Mouse (Mus musculus): Measurements from ENCODE around the gene Fam83e.

Gene Fam83e

DNA sequence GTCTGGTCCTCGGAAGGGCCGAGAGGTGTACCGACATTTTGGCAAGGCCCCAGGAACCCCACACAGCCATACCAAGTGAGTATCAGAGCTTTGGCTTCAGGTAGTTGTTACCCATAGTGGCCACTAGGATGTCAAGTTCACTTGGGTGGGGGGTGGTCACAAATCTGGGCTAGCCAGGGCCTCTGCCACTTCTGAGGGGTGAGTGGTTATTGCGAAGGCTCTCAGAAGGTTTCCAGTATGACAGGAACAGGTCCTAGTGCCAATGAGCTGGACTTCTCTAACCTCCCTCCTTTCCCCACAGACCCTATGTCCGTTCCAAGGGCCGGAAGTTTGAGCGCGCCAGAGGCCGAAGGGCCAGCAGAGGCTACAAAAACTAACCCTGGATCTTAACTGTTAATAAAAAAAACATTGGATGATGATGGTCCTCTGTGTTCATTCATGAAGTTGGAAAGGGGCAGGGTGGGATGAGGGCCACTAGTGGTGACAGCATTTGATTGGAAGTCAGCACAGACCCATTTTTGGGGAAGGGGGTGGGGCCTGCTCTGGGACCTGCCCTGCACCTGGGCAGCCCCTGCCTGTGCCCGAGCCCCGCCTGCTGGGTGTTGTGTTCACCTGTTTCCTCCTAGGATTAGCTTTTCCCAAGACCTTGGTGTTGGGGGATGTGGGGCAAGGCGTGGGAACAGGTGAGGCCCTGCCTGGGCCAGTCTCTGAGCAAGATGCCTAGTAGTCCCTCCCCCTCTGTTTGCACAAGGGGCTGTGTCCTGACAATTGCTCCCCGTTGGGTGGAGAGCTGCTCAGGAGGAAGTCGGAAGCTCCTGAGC, at the start of gene Fam83e:
Gene Fam83e (plus strand): TSS at position 800 of the 821 bp plus-strand sequence.
- no peak for DNase-seq (ENCODE audit: low spot score)

DNA sequence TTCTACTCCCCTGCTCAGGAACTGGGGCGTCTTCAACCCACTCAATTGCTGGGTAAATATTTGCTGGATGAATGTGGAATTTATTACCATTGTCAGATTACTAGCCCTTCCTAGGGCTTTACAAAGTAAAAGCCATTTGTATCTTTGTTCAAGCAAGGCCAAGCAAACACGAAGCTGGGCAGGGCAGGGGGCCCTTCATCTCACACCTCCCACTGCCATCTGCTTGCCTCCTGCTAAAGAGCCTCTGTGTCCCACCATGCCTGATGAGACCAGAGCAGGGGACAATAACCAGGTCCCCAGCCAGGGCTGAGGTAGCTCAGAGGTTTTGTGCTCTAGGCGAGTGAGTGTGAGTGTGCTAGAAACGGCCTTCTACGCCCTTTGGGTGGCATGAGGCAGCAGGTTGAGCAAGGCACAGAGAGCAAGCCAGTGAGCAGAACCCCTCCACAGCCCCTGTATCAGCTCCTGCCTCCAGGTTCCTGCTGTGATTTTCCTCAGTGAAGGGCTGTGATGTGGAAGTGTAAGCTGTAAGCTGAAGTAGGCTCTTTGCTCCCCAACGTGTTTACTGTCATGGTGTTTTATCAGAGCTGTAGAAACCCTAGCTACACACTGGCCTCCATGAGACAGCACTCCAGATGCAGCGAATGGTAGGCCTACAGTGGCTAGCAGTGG, 43.3 kb upstream of the Fam83e start:
- no peak for DNase-seq (ENCODE audit: low spot score)

DNA sequence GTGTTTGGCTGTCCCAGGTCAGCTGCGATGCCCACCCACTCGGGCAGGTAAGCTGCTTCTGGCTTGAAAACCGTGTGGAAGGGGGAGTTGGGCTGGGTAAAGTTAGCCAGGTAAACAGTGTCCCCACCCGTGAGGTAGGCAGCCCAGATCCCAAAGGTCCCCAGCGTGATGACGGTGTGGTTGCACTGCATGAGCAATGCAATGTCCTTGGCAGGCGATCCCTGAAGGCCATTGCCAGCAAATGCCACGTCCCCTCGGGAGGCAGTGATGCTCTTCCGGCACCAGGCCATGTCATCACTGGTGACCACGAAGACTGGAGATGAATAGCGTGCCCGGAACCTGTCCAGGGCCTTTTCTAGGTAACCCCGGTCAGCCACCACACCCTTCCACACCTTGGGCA, 42.5 kb upstream of the Fam83e start:
- DNase-seq (ENCODE audit: low spot score) = no peak

DNA sequence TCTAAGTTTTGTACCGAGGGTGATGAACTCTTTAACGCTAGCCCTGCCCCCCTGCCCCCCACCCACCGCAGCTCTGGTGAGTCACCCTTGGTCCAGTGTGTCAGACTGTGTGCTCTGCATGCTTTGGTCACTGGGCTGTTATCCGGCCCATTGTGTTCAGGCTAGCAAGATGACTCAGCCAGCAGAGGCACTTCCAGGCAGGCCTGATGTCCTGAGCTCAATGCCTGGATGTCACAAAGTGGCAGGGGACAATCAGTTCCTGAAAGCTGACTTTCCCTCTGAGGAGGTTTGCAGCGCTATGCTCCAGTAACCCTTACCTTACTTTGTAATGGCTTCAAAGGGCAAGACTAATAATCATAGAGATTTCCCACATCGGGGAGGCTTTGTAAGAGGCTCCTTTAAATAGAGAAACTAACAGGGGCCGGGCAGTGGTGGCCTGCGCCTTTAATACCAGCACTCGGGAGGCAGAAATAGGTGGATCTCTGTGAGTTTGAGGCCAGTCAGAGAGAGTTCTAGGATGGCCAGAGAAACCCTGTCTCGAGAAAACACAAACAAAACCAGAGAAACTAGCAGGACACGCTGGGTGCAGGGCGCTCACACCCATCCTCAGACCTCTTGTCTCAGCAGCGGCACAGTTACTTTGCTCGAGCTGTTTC, 40.9 kb upstream of the Fam83e start:
- DNase-seq (ENCODE audit: low spot score) = no peak

DNA sequence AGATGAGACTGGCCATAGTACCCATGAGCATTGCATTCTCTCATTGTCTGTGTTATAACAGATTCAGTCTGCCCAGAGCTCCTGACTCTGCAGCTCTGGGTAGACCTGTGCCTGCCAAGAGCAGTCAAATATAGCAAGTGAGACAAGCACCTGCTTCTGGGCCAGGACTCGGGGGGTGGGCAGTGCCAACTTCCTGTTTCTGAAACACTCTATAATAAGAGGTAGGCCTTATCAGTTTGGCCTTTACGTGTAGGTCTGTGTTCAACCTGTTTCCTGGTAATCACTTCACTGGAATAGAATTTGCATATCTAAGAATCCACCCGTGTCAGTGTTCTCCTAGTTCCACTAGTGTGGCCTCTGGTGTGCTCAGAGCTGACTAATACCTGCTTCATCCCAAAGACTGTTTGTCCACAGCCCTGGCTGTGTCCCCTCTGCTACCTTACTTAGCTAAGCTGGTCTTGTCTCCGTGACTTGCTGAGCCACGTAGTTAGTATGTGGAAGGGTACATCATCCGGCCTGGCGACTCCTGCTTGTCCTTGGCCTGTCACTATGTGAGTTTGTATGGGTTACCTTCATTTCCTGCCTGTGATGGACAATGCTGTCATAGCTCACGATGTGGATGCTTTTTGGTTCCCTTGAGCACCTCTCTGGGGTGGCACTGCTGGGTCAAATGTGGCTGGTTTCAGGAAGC, 39.8 kb upstream of the Fam83e start:
- peak; percentile 12 for DNase-seq (ENCODE audit: low spot score)

DNA sequence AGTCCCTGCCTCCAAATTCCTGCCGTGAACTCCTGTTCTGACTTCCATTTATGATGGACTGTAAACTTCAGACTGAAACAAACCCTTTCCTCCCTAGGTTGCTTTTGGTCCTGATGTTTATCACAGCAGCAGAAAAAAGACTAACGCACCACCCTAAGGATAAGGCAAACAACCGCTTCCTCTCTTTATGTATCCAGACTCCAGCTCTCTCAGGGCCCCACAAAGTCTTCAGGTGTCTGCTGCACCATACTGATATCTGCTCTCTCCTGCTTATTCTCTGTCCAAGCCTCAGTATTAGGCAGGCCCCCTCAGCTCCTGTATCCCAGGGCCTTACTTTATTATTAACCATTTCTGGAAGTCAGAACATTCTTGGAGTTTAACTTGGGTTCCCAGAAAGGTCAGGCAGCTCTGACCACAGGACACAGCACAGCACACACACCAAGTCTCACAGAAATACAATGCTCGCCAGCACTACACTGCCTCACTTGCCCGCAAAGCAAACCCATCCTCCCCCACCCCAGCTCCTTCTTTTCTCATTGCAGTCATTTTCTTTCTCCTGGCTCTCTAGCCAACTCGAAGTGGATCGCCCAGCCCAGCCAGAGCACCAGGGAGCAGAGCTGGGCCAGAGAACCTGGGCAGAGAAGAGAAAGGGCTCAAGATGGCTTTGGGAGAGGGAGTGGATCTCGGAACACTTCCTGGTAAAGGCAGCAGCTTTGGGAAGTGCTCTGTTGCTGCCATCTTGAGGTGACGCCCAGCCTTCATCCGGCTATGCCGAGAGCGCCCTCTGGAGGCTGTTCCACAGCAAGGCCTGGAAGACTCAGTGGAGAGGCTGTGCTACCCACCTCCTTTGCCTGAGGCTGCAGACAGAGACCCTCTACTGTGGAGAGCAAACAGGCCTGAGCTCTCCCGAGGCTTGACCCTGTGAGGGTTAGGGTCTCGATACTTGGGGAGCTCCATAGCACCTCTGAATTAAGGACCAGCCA, 38.6 kb upstream of the Fam83e start:
- peak; percentile 40 for DNase-seq (ENCODE audit: low spot score)

DNA sequence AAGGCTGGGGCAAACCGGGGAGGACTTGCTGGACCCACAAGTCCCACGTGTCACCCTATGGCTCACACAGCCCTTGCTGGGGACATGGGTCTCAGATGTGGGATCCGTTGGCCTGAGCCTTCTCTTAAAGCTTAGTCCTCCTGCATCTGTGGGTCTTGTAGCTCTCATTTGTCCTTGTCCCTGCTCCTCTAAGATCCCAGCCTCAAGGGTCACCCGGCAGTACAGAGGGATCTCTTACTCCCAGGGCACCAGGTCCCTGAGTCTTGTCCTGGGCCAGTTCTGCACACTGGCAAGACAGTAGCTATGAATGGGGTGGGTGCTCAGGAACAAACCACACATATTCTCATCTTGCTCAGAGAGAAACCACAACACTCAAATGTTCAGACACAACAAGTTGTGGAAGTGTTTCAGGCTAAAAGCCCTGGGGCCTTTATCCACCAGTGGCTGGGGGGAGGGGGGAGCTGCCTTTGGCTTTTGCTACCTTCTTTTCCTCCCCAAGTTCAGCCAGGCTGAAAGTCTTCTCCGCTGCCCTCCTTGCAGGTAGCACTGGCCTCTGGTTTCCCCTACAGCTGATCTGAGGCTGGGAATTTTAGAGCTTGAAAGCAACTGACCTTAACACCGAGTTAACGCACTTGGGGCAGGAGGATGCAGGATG, 37.5 kb upstream of the Fam83e start, which contains the start of gene Ntn5:
Gene Ntn5 (plus strand): TSS at position 627 of the 655 bp plus-strand sequence.
- DNase-seq (ENCODE audit: low spot score) = no peak

DNA sequence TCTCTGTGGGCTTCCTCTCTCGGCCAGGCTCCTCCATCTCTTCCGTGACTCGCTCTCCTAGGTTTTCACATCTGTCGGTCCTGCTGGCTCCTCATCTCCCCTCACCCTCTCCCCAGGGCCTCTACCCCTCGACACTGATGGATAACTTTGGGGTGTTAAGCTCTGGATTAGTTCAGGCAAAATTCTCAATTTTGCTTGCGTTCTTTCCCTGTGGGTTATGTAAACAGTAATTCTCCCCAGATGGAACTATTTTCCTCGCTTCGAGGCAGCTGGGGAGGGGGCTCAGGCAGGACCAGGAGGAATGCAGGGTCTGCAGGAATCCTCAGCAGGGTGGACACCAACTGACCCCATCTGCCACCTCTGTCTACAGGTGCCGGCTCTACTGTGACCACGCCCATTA, 35.2 kb upstream of the Fam83e start:
- no peak for DNase-seq (ENCODE audit: low spot score)

DNA sequence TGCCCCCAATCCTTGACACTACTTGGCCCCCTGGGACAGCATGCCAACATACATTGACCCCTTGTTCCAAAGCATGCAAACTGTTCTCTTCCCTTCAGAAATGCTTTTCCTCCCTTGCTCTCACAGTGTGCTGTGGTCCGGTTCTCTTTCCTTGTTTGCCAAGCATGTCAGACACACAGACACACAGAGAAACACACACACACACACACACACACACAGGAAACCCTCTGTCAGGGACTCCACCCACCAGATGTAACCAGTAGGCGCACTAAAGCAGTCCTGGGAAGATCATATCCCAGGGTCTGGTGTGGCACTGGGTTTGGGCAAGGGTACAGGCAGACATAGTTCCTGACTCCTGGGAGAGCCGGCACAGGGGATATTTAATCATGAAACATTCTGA, 34.2 kb upstream of the Fam83e start:
- DNase-seq (ENCODE audit: low spot score) = no peak

DNA sequence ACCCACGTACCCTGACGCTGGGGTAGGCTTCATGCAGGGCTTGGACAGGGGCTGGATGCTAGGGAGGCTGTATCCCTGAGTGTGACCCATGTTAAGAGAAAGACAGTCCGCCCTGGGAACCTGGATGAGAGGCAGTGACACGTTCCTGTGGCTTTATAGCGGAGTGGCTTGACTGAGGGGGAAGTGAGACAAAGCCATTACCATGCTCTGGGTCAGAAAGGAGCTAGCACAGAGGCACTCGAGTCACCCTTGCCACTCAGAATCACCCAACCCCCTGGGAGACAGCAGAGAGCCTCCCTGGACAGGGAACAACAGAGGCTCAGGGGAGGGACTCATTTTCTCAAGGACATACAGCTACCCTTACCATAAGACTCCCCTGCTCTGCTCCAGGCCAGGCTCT, 31.9 kb upstream of the Fam83e start:
- no peak for DNase-seq (ENCODE audit: low spot score)

DNA sequence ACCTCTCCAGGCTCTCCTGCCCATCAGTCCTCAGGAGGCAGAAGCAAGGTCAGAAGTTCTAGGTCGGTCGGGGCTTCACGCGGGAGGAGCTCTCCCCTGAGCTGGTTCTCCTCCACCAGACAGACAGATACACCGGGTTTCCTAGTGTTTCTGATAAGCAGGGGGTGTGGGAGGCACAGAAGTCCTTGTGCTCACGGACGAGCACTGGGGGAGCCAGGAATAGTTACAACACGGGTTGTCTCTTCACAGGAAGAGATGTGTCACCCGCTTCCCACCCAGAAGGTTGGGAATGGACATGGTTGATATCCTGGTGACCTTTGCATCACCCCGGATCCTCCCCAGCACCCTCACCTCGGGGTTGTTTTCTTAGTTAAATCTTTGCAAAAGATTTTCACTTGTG, 31.2 kb upstream of the Fam83e start:
- DNase-seq (ENCODE audit: low spot score) = no peak

DNA sequence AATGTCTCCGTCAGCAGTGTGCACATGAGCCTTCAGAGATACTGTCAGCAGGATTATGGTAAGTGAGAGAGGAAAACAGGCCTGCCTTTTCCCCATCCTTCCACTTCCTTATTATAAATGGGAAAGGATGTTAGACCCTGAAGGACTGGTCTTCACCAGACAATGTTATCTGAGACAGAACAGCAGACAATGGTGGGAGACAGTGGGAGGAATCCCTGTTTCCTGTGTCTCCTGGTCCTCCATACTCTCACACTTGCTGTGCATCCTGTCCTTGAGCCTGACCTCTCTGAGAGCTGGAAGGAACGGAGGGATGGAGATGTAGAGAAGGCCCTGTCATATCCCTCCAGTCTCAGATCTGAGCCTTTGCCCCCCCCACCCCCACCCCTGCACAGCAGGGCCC, 28.6 kb upstream of the Fam83e start:
- DNase-seq (ENCODE audit: low spot score) = no peak

DNA sequence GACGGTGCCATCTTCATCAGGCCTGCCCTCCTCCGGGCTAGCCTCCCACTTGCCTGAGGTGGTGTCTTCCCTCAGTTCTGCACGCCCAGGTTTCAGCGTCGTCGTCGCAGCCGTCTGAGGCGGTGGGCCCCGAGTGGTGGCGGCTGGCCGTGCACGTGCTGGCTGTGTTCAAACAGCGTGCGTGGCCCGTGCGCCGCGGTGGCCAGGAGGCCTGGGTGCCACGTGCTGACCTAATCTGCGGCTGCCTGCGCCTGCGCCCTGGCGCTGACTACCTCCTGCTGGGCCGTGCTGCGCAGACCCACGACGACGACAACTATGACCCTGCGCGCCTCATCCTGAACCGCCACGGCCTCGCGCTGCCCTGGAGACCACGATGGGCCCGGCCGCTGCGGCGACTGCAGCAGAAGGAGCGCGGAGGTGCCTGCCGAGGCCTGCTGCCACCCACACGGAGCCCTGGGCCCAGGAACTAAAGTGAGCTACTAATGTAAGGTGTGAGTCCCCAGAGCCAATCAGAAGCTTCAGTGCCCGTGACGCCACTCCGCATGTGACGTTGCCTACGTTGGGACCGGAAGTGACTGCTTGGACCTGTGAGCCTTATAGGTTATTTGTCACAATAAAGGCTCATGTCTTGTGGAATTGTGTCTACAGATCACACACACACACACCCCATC, 27.0 kb upstream of the Fam83e start, which contains the start of gene Sec1:
Gene Sec1 (minus strand): TSS at position 482 of the 671 bp plus-strand sequence.
- no peak for DNase-seq (ENCODE audit: low spot score)

DNA sequence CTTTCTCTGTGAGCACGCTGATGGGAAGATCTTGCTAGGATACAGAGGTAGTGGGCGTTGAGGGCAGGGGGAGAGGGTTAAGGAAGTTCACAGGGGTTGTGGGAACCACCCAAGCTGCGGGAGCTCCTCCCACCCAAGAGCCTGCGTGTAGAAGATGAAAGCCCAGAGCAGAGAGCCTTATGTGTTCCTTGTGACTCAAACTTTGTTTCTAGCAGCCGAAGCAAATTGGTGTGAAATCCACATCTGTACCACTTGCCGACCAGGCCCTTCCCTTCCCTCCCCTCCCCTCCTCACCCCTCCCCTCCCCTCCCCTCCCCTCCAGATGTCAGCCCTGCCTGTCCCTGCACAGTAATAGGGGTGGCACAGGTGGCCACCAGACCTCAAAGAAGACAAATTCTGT, 25.9 kb upstream of the Fam83e start:
- no peak for DNase-seq (ENCODE audit: low spot score)

DNA sequence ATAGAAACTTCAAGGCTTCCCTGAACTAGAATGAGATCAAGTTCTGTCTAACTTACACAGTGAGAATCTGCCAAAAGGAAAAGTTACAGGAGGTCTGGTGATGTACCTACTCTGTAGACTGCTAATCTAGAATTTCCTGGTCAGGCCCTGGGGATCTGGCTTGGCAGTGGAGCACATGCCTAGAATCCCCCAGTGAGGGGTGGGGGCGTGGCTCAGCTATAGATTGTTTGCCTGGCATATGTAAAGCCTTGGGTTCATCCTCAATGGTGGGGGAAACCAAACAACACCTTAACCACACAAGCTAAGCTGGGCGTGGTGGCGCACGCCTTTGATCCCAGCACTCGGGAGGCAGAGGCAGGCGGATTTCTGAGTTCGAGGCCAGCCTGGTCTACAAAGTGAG, 23.1 kb upstream of the Fam83e start:
- DNase-seq (ENCODE audit: low spot score) = no peak

DNA sequence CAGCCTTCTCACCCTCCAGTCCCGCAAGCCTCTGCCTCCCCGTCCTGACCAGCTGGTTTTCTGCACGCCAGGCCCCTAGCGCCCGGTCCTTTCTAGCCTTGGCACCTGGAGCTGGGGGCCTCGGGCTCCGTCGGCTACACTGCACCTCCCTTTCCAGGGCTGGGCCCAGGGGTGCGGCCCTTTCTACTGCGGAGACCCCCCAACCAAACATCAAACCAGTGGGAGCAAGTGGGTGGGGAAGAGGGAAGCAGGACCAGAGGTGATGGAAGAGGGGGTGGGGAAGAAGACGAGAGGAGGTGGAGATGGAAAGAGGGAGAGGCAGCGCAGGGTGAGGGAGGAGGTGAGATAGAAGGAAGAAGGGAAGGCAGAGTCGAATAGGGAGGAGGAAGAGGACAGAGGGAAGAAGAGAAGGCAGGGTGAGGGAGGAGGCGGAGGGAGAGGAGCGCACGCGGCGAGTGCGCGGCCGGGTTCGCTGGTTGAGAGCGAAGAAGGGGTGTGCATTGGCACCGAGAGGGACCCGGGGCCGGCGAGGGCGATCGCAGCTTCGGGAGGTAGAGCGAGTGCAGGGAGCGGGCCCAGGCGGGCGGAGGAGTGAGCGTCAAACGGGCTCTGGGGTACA, 21.4 kb upstream of the Fam83e start, which contains the start of gene Car11:
Gene Car11 (plus strand): TSS at position 321 of the 619 bp plus-strand sequence.
- DNase-seq (ENCODE audit: low spot score) = no peak

DNA sequence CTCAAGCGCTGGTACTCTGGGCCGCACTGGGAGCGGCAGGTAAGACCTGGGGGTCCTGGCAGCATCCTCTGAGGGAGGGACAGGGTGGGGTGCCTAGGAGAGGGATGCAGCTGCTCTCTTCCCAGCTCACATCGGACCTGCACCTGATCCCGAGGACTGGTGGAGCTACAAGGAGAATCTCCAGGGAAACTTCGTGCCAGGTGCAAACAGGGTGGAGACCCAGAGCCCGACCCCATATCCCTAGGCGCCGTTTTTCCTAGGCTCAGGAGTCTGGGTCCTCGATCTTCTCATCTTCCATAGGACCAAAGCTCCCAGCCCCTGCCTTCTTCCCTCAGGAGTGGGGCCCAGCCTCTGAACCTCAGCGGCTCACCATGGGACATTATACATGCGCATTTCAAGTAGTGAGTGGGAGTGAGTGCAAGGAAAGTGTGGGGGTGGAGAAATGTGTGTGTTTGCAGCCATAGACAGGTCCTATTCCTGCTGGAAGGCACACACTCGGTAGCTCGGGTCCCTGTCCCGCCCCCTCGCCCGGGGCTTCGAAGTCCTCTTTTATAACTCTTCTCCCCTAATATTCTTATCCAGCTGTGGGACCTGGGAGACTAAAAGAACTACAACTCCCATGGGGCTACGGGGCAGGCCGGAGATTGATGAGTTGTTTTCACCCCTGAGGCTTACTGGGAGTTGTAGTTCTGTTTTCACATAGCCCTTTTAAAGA, 20.6 kb upstream of the Fam83e start:
- no peak for DNase-seq (ENCODE audit: low spot score)

DNA sequence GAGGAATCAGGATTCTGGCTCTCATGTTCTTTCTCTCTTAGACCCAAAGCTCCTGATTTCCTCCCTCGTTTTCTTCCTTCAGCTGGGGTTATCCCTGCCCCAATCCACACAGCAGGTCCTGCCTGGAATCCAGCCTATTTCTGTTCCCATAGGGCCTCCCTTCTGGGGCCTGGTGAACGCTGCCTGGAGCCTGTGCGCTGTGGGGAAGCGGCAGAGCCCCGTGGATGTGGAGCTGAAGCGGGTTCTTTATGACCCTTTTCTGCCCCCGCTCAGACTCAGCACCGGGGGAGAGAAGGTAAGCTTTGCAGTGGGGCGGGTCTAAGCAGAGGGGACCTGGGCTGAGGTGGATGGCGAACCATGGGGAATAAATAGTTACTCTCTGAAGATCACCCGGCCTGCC, 19.9 kb upstream of the Fam83e start:
- DNase-seq (ENCODE audit: low spot score) = no peak

DNA sequence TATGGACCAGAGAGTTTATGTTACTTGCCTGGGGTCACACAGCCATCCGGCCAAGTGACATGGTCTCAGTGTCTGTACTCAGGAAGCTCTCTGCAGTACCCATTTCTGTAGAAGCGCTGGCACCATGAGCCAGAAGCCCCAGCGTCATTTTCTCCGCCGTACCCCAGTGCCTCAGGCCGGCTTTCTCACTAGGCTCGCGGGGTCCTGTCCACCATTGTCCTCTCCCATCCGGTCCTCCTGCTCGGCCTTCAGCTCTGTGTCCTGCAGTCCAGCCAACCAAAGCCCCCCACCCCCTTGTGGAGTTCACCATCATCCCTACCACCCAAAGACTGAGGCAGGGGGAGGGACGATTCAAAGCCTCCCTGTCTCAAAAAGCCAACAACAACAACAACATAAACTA, 19.4 kb upstream of the Fam83e start:
- no peak for DNase-seq (ENCODE audit: low spot score)
